Mouse (Mus musculus) embryonic facial prominence, embryonic 14.5 days (tissue): ENCODE measurements around the gene Gm28053. TPM values are rescaled to one million over a fixed set of nuclear protein-coding genes. Genes with fewer than 3 reads are reported as not detected.
"Not testable (repeated sequence)": the region's sequence is repeated elsewhere in the genome, so short reads cannot be mapped to it uniquely, and the experiment has no call there.

Source experiments
- ATAC-seq: fragments of 200-750 bp; cut with Nextera tagmentation; 2 replicates; pipeline ENCODE4 v1.8.0; 2017; ENCODE audit warnings: low read depth, moderate number of reproducible peaks, moderate TSS enrichment
- DNase-seq: peaks from one replicate; pipeline ENCODE4 v3.0.0-alpha.2; 2015; ENCODE audit warnings: low spot score
- H3K27ac ChIP-seq: fragments of 300-500 bp; sonication (generic); replicated peaks from 2 replicates; pipeline ENCODE4 v1.5.1; 2014; ENCODE audit warnings: low read depth, mild to moderate bottlenecking, low read length, moderate library complexity
- H3K27me3 ChIP-seq: fragments of 300-500 bp; sonication (generic); replicated peaks from 2 replicates; pipeline ENCODE4 v1.6.1; 2014; ENCODE audit warnings: low read length; ENCODE audit not compliant: control insufficient read depth, insufficient read depth
- H3K36me3 ChIP-seq: fragments of 300-500 bp; sonication (generic); 2 replicates; pipeline ENCODE4 v1.6.1; 2014; ENCODE audit warnings: low read length, mixed read lengths; ENCODE audit not compliant: control insufficient read depth, insufficient read depth
- H3K4me1 ChIP-seq: fragments of 300-500 bp; sonication (generic); 2 replicates; pipeline ENCODE4 v1.6.1; 2014; ENCODE audit warnings: antibody characterized with exemption, low read length; ENCODE audit not compliant: control insufficient read depth, insufficient read depth
- H3K4me2 ChIP-seq: fragments of 300-500 bp; sonication (generic); 2 replicates; pipeline ENCODE4 v1.6.1; 2014; ENCODE audit warnings: low read depth, mild to moderate bottlenecking, low read length, moderate library complexity, mixed read lengths
- H3K4me3 ChIP-seq: fragments of 300-500 bp; sonication (generic); 2 replicates; pipeline ENCODE4 v1.5.1; 2014; ENCODE audit warnings: low read depth, mild to moderate bottlenecking, low read length
- H3K9ac ChIP-seq: fragments of 300-500 bp; sonication (generic); 2 replicates; pipeline ENCODE4 v1.6.1; 2014; ENCODE audit warnings: low read depth, mild to moderate bottlenecking, low read length, moderate library complexity, mixed read lengths
- H3K9me3 ChIP-seq: fragments of 300-500 bp; sonication (generic); 2 replicates; pipeline ENCODE4 v1.6.1; 2016; ENCODE audit warnings: low read length; ENCODE audit not compliant: control insufficient read depth
- WGBS: fragments of 180-500 bp; shearing (Covaris S2); extraction: QIAGEN DNeasy Blood & Tissue Kit; methylation state at CpG from one replicate; pipeline ENCODE4 v1.1.7; 2014; 5-methylcytosine and 5-hydroxymethylcytosine counted together
- polyA plus RNA-seq: library from polyadenylated mRNA; unstranded; fragments of >200 nt; fragmentation: Nextera tagmentation; extraction: Ambion mirVana; gene quantifications from 2 replicates; pipeline ENCODE4 v1.2.1, GENCODE M21; 2014

Gene Gm28053
- polyA plus RNA-seq, 1 experiment from 2014 or later = not detected

- ATAC-seq = no peak
- no peaks in the 10 kb centered on the region for H3K27me3 ChIP-seq
- no peaks in the 10 kb centered on the region for H3K9me3 ChIP-seq
- 0 out of 2 replicates have a peak, but pooled peaks cover 3% of the 10 kb centered on the region for H3K4me1 ChIP-seq
- 0 out of 2 replicates have a peak, but pooled peaks cover 4% of the 10 kb centered on the region for H3K36me3 ChIP-seq
- 74% methylated on average over 4 of the region's 4 CpGs for WGBS
- H3K9ac ChIP-seq = no peak overlapping the region
- no peak overlapping the region for H3K4me3 ChIP-seq
- H3K4me2 ChIP-seq = no peak overlapping the region
- H3K27ac ChIP-seq = no peak overlapping the region
- no peak for DNase-seq
These were observed 40.0 kb upstream of the Gm28053 start for GRCm38 (mm10) chr6:48678391-48678790.

GRCm38 (mm10) chr6:48679701-48680100 is 38.7 kb upstream of the Gm28053 start:
- H3K4me3 ChIP-seq = no peak overlapping the region
- no peak for ATAC-seq

GRCm38 (mm10) chr6:48680421-48680820 is 38.0 kb upstream of the Gm28053 start:
- ATAC-seq = no peak
- no peak overlapping the region for H3K4me2 ChIP-seq
- H3K4me3 ChIP-seq = no peak overlapping the region
- H3K4me1 ChIP-seq = 0 out of 2 replicates have a peak, but pooled peaks cover 3% of the 10 kb centered on the region
- DNase-seq = no peak
- H3K36me3 ChIP-seq = 0 out of 2 replicates have a peak, but pooled peaks cover 4% of the 10 kb centered on the region
- no peak overlapping the region for H3K27ac ChIP-seq
- WGBS = 80% methylated on average over 5 of the region's 5 CpGs
- H3K9me3 ChIP-seq = no peaks in the 10 kb centered on the region
- H3K27me3 ChIP-seq = no peaks in the 10 kb centered on the region
- no peak overlapping the region for H3K9ac ChIP-seq

More at GRCm38 (mm10) chr6:48679701-48680100, 38.7 kb upstream of the Gm28053 start:
- Histone ChIP-seq H3K4me1 (0 out of 2 replicates have a peak, but pooled peaks cover 3% of the 10 kb centered on the region), H3K9me3 (no peaks in the 10 kb centered on the region), H3K4me2 (no peak overlapping the region), H3K27me3 (no peaks in the 10 kb centered on the region), H3K9ac (no peak overlapping the region), H3K27ac (no peak overlapping the region), H3K36me3 (0 out of 2 replicates have a peak, but pooled peaks cover 4% of the 10 kb centered on the region)
- DNase-seq = no peak
- WGBS = 80% methylated on average over 6 of the region's 6 CpGs

- H3K9ac ChIP-seq = no peak overlapping the region
- no peaks in the 10 kb centered on the region for H3K9me3 ChIP-seq
- no peak overlapping the region for H3K4me3 ChIP-seq
- WGBS = 70% methylated on average over 3 of the region's 3 CpGs
- no peak for DNase-seq
- no peak for ATAC-seq
- H3K4me1 ChIP-seq = 0 out of 2 replicates have a peak, but pooled peaks cover under 1% of the 10 kb centered on the region
- H3K4me2 ChIP-seq = no peak overlapping the region
- no peak overlapping the region for H3K27ac ChIP-seq
- H3K36me3 ChIP-seq = 0 out of 2 replicates have a peak, but pooled peaks cover 4% of the 10 kb centered on the region
- H3K27me3 ChIP-seq = no peaks in the 10 kb centered on the region
These were observed 36.8 kb upstream of the Gm28053 start for GRCm38 (mm10) chr6:48681472-48682090.

- Histone ChIP-seq H3K27ac (no peak overlapping the region), H3K36me3 (0 out of 2 replicates have a peak, but pooled peaks cover 4% of the 10 kb centered on the region), H3K27me3 (no peaks in the 10 kb centered on the region), H3K4me3 (no peak overlapping the region), H3K4me2 (no peak overlapping the region), H3K4me1 (no peaks in the 10 kb centered on the region), H3K9ac (no peak overlapping the region), H3K9me3 (no peaks in the 10 kb centered on the region)
- WGBS = 64% methylated on average over 4 of the region's 4 CpGs
- no peak for DNase-seq
- no peak for ATAC-seq
These were observed 36.1 kb upstream of the Gm28053 start for GRCm38 (mm10) chr6:48682271-48682670.

- H3K9me3 ChIP-seq, H3K27ac ChIP-seq, H3K9ac ChIP-seq, H3K4me1 ChIP-seq, ATAC-seq, H3K4me2 ChIP-seq, H3K36me3 ChIP-seq, DNase-seq, H3K4me3 ChIP-seq, H3K27me3 ChIP-seq: not testable (repeated sequence)
- 99% methylated on average over 3 of the region's 4 CpGs for WGBS
These were observed 35.1 kb upstream of the Gm28053 start for GRCm38 (mm10) chr6:48683263-48683821.

GRCm38 (mm10) chr6:48684319-48684718 is 34.1 kb upstream of the Gm28053 start, which contains the start of gene Gimap4:
Gimap4 (plus strand) TSS chr6:48684549.
- no peak for ATAC-seq

GRCm38 (mm10) chr6:48684806-48685205 is 33.6 kb upstream of the Gm28053 start:
- Histone ChIP-seq H3K27ac (no peak overlapping the region), H3K4me1 (no peaks in the 10 kb centered on the region), H3K4me2 (no peak overlapping the region), H3K9me3 (no peaks in the 10 kb centered on the region), H3K4me3 (no peak overlapping the region), H3K36me3 (no peaks in the 10 kb centered on the region), H3K9ac (no peak overlapping the region), H3K27me3 (no peaks in the 10 kb centered on the region)
- WGBS = 52% methylated on average over 4 of the region's 4 CpGs
- DNase-seq = no peak
- ATAC-seq = no peak

More at GRCm38 (mm10) chr6:48684319-48684718, 34.1 kb upstream of the Gm28053 start, which contains the start of gene Gimap4:
- Histone ChIP-seq H3K9me3 (no peaks in the 10 kb centered on the region), H3K9ac (no peak within 1 kb of the TSS), H3K4me1 (no peaks in the 10 kb centered on the region), H3K36me3 (no peaks in the 10 kb centered on the region), H3K4me3 (no peak within 1 kb of the TSS), H3K4me2 (no peak within 1 kb of the TSS), H3K27me3 (no peaks in the 10 kb centered on the region), H3K27ac (no peak within 1 kb of the TSS)
- no peak for DNase-seq
- 69% methylated on average over 5 of the region's 5 CpGs for WGBS
